Mouse (Mus musculus) frontal cortex, postnatal 25 days (tissue): Measurements from ENCODE around the gene Mb21d2.

ENCODE experiments used
- DNase-seq, 2 experiments: peaks; one replicate each; pipeline ENCODE4 v3.0.0; 2022; ENCODE audit warnings: low spot score in 2 of 2

Mb21d2 gene

GRCm38 (mm10) chr16:28902620-28903565 lies 26.6 kb downstream of the Mb21d2 start:
- no peak for DNase-seq

GRCm38 (mm10) chr16:28899161-28899540 lies 30.3 kb downstream of the Mb21d2 start:
- DNase-seq, result no peak

- DNase-seq, result no peak
Observed at GRCm38 (mm10) chr16:28898509-28899160, 30.8 kb downstream of the Mb21d2 start.

- DNase-seq, result no peak
Observed at GRCm38 (mm10) chr16:28896571-28896970, 32.9 kb downstream of the Mb21d2 start.

- DNase-seq, result no peak
Observed at GRCm38 (mm10) chr16:28894872-28895271, 34.6 kb downstream of the Mb21d2 start.

GRCm38 (mm10) chr16:28893266-28893665 lies 36.2 kb downstream of the Mb21d2 start:
- DNase-seq, result no peak

GRCm38 (mm10) chr16:28886201-28886745 lies 43.2 kb downstream of the Mb21d2 start:
- no peak for DNase-seq

- DNase-seq, result no peak
Observed at GRCm38 (mm10) chr16:28885474-28885873, 44.0 kb downstream of the Mb21d2 start.

- no peak for DNase-seq
Observed at GRCm38 (mm10) chr16:28884661-28885060, 44.8 kb downstream of the Mb21d2 start.

GRCm38 (mm10) chr16:28883649-28884048 lies 45.8 kb downstream of the Mb21d2 start:
- DNase-seq, result no peak

GRCm38 (mm10) chr16:28882687-28883428 lies 46.6 kb downstream of the Mb21d2 start:
- DNase-seq, result no peak

GRCm38 (mm10) chr16:28881787-28882186 lies 47.7 kb downstream of the Mb21d2 start:
- no peak for DNase-seq

GRCm38 (mm10) chr16:28880756-28881155 lies 48.7 kb downstream of the Mb21d2 start:
- no peak for DNase-seq

GRCm38 (mm10) chr16:28880307-28880681 lies 49.2 kb downstream of the Mb21d2 start:
- no peak for DNase-seq

GRCm38 (mm10) chr16:28879636-28880306 lies 49.7 kb downstream of the Mb21d2 start:
- no peak for DNase-seq

- no peak for DNase-seq
Observed at GRCm38 (mm10) chr16:28877162-28877662, 52.3 kb downstream of the Mb21d2 start.

- no peak for DNase-seq
Observed at GRCm38 (mm10) chr16:28873404-28873895, 56.0 kb downstream of the Mb21d2 start.

- no peak for DNase-seq
Observed at GRCm38 (mm10) chr16:28870860-28871259, 58.6 kb downstream of the Mb21d2 start.

GRCm38 (mm10) chr16:28870456-28870855 lies 59.0 kb downstream of the Mb21d2 start:
- DNase-seq, result no peak

- DNase-seq, result no peak
Observed at GRCm38 (mm10) chr16:28868864-28869263, 60.6 kb downstream of the Mb21d2 start.
